ENCODE assay signal across 25 mouse cellular contexts in the genomic region with DNA sequence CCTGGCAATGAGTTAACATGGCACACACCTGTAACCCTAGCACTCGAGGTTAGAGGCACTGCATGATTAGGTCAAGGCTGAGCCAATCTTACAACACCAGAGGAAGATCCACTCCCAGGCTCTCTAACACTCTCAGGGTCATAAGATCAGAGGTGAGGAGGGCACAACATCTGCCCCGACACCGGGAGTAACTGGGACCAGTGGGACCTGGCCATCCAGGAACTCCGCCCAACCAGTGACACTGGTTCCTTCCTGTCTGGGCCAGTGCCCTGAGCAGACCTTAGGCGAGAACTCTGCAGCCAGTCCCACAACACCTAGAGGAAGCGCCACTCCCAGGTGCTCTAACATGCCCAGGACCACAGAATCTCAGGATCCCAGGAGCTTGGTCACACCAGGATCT. TPM values are rescaled to one million over a fixed set of nuclear protein-coding genes. Genes with fewer than 3 reads are reported as not detected.
DNase-seq lines count a peak whose midpoint lies in the region; ATAC-seq and TF ChIP-seq lines count a peak whose summit lies in the region.
"Had no signal": no experiment of that assay in that cellular context is flagged by ENCODE, and none has a peak within 500 bp of the region (broad histone marks: within the 10 kb centered on the region; RNA-seq: fewer than 3 reads in every experiment).

No protein-coding gene starts in this region.

- no peak overlapping the region for H3K9ac ChIP-seq in heart, embryonic 11.5 days (ENCODE audit: low read depth, low read length)
- H3K9ac ChIP-seq: embryonic facial prominence, embryonic 12.5 days; forebrain, embryonic 13.5 days; forebrain, embryonic 15.5 days; forebrain, postnatal 0 days had no signal

- H3K4me2 ChIP-seq in heart, embryonic 11.5 days: no peak overlapping the region
- H3K4me2 ChIP-seq: embryonic facial prominence, embryonic 12.5 days; forebrain, embryonic 13.5 days; forebrain, embryonic 15.5 days had no signal

- whole genome bisulfite sequencing in heart, embryonic 10.5 days: 66% methylated on average over 6 of the region's 6 CpGs
- 72% methylated on average over 6 of the region's 6 CpGs for WGBS in heart, embryonic 11.5 days (ENCODE audit: insufficient replicate concordance)

- no peaks in the 10 kb centered on the region for H3K36me3 ChIP-seq in heart, embryonic 10.5 days
- no peaks in the 10 kb centered on the region for H3K36me3 ChIP-seq in heart, embryonic 11.5 days (ENCODE audit: control insufficient read depth, insufficient read depth, low read length)
- no peaks in the 10 kb centered on the region for H3K36me3 ChIP-seq in E14TG2a.4 (ENCODE audit: insufficient read depth, low read length)
- H3K36me3 ChIP-seq: embryonic facial prominence, embryonic 10.5 days; embryonic facial prominence, embryonic 12.5 days; forebrain, embryonic 15.5 days; G1E had no signal

- H3K4me3 ChIP-seq in heart, embryonic 10.5 days: no peak overlapping the region
- H3K4me3 ChIP-seq in heart, embryonic 11.5 days (ENCODE audit: low read depth, low read length): no peak overlapping the region
- peak overlapping the region; percentile 49 for H3K4me3 ChIP-seq in E14TG2a.4 (replicated peaks; ENCODE audit: low read length)
- H3K4me3 ChIP-seq: embryonic facial prominence, embryonic 10.5 days; embryonic facial prominence, embryonic 12.5 days; forebrain, embryonic 13.5 days; forebrain, embryonic 15.5 days had no signal

- no peaks in the 10 kb centered on the region for H3K9me3 ChIP-seq in heart, embryonic 10.5 days
- no peaks in the 10 kb centered on the region for H3K9me3 ChIP-seq in heart, embryonic 11.5 days (replicated peaks; ENCODE audit: control insufficient read depth, low read length)
- H3K9me3 ChIP-seq in E14TG2a.4 (ENCODE audit: low read length): peaks cover 7% of the 10 kb centered on the region
- H3K9me3 ChIP-seq: embryonic facial prominence, embryonic 10.5 days; embryonic facial prominence, embryonic 12.5 days; forebrain, embryonic 13.5 days; forebrain, embryonic 15.5 days; G1E had no signal

- H3K4me1 ChIP-seq in heart, embryonic 10.5 days: no peaks in the 10 kb centered on the region
- H3K4me1 ChIP-seq in heart, embryonic 11.5 days (ENCODE audit: control insufficient read depth, insufficient read depth, low read length): no peaks in the 10 kb centered on the region
- H3K4me1 ChIP-seq in E14TG2a.4 (replicated peaks; ENCODE audit: low read depth, low read length): peaks cover 13% of the 10 kb centered on the region
- H3K4me1 ChIP-seq: embryonic facial prominence, embryonic 10.5 days; embryonic facial prominence, embryonic 12.5 days; forebrain, embryonic 13.5 days; forebrain, embryonic 15.5 days had no signal

- peaks cover 12% of the 10 kb centered on the region for H3K27me3 ChIP-seq in heart, embryonic 10.5 days (ENCODE audit: insufficient read depth, poor library complexity, severe bottlenecking)
- H3K27me3 ChIP-seq in heart, embryonic 11.5 days (ENCODE audit: control insufficient read depth, insufficient read depth, low read length): no peaks in the 10 kb centered on the region
- peaks cover 18% of the 10 kb centered on the region for H3K27me3 ChIP-seq in E14TG2a.4 (ENCODE audit: insufficient read depth, low read length)
- H3K27me3 ChIP-seq: embryonic facial prominence, embryonic 12.5 days; forebrain, embryonic 13.5 days; forebrain, embryonic 15.5 days; Patski had no signal

- no peak for ATAC-seq in heart, embryonic 11.5 days (replicated peaks; ENCODE audit: insufficient number of reproducible peaks, low FRiP score, low TSS enrichment)
- ATAC-seq: forebrain, embryonic 13.5 days; forebrain, embryonic 15.5 days; forebrain, postnatal 0 days; Patski had no signal

- no peak for TF ChIP-seq CTCF in E14TG2a.4 (conservative IDR thresholded peaks at IDR 0.05; ENCODE audit: low read length)

- H3K27ac ChIP-seq in heart, embryonic 10.5 days: no peak overlapping the region
- H3K27ac ChIP-seq in heart, embryonic 11.5 days (ENCODE audit: low read depth, low read length): no peak overlapping the region
- H3K27ac ChIP-seq: embryonic facial prominence, embryonic 10.5 days; embryonic facial prominence, embryonic 12.5 days; forebrain, embryonic 13.5 days; forebrain, embryonic 15.5 days had no signal

- peak; percentile 70 for DNase-seq in heart, embryonic 10.5 days (ENCODE audit: low spot score)
- DNase-seq in ES-CJ7 (ENCODE audit: low read depth, low spot score) (peak; percentile 21), ZHBTc4 (ENCODE audit: low read depth, low spot score) (peak; percentile 59)
- no peak for DNase-seq in embryo, embryonic 10.5 days (ENCODE audit: low spot score)
- DNase-seq in right cerebral cortex, postnatal 36 days (ENCODE audit: low spot score in 2 of 2): no peak
- DNase-seq: adrenal gland, adult 2 months; adrenal gland, postnatal 10 days; adrenal gland, postnatal 25 days; cerebellum, adult 11 months; cerebellum, adult 18-20 months; cerebellum, adult 8-10 months; cerebellum, adult 9-11 months; cerebellum, postnatal 14 days; cerebellum, postnatal 36 days; forebrain, postnatal 0 days had no signal

RNA-seq across cellular contexts. Expression of a gene that starts 37.0 kb away (rescaled TPM):
- not detected in 2 replicates for polyA plus RNA-seq in heart, embryonic 10.5 days (2016; fragmentation: Nextera tagmentation; extraction: Ambion mirVana)
- polyA plus RNA-seq in heart, embryonic 11.5 days (2014; fragmentation: Nextera tagmentation; extraction: Ambion mirVana): not detected in 2 replicates
- polyA plus RNA-seq: adrenal gland, adult 2 months; C2C12; embryonic facial prominence, embryonic 14.5 days; G1E; Patski had no signal

Comparison
In these comparisons a context has a peak if more than half of its experiments do, and no peak if none do; other contexts are left out.
1. DNase-seq: peak in heart, embryonic 10.5 days (single experiment), ES-CJ7 (single experiment) and ZHBTc4 (single experiment); none in embryo, embryonic 10.5 days (single experiment) and right cerebral cortex, postnatal 36 days (0 of 2).